Mouse (Mus musculus) embryonic fibroblast, embryonic 13.5 days (primary cell): ENCODE data around the gene Mgat1.

Experiments used
- CTCF ChIP-seq: IDR thresholded peaks from 2 replicates; pipeline ENCODE4 v1.5.1; 2011; ENCODE audit warnings: mild to moderate bottlenecking, control low read depth, low read length, moderate library complexity, borderline replicate concordance; ENCODE audit not compliant: insufficient read depth
- POLR2A ChIP-seq: IDR thresholded peaks from 2 replicates; pipeline ENCODE4 v1.6.1; 2011; ENCODE audit warnings: low read depth, mild to moderate bottlenecking, control low read depth, low read length, moderate library complexity

- no peak for TF ChIP-seq CTCF
- TF ChIP-seq POLR2A, result no peak
Measured at GRCm38 (mm10) chr11:49264622-49265021, 20.6 kb downstream of the Mgat1 start.
